20 mouse cellular contexts compared by ENCODE assay signal in genomic region chr17:33484020-33484419, GRCm38 (mm10). TPM values are rescaled to one million over a fixed set of nuclear protein-coding genes. Genes with fewer than 3 reads are reported as not detected.
DNase-seq lines count a peak whose midpoint lies in the region; ATAC-seq and TF ChIP-seq lines count a peak whose summit lies in the region.
"Had no signal": no experiment of that assay in that cellular context is flagged by ENCODE, and none has a peak within 500 bp of the region (broad histone marks: within the 10 kb centered on the region; RNA-seq: fewer than 3 reads in every experiment).

No protein-coding gene starts in this region.

- H3K9me3 ChIP-seq in hindbrain, embryonic 13.5 days, result no peaks in the 10 kb centered on the region
- H3K9me3 ChIP-seq: embryonic facial prominence, embryonic 13.5 days; heart, embryonic 13.5 days; limb, embryonic 13.5 days; midbrain, embryonic 12.5 days; neural tube, embryonic 12.5 days had no signal

- H3K27me3 ChIP-seq in thymus, adult 2 months (ENCODE audit: control insufficient read depth, insufficient read depth, low read length), result no peaks in the 10 kb centered on the region
- H3K27me3 ChIP-seq in hindbrain, embryonic 13.5 days, result no peaks in the 10 kb centered on the region
- H3K27me3 ChIP-seq: embryonic facial prominence, embryonic 13.5 days; heart, embryonic 13.5 days; limb, embryonic 13.5 days; midbrain, embryonic 12.5 days; neural tube, embryonic 12.5 days had no signal

- no peak overlapping the region for H3K9ac ChIP-seq in hindbrain, embryonic 13.5 days
- H3K9ac ChIP-seq: embryonic facial prominence, embryonic 13.5 days; heart, embryonic 13.5 days; limb, embryonic 13.5 days; midbrain, embryonic 12.5 days; neural tube, embryonic 12.5 days had no signal

- WGBS in thymus, adult 2 months, result under 1% methylated on average over 6 of the region's 6 CpGs
- WGBS in hindbrain, embryonic 13.5 days, result 51% methylated on average over 6 of the region's 6 CpGs

- peaks cover 11% of the 10 kb centered on the region for H3K4me1 ChIP-seq in thymus, adult 2 months (replicated peaks; ENCODE audit: control insufficient read depth, insufficient read depth, low read length)
- no peaks in the 10 kb centered on the region for H3K4me1 ChIP-seq in hindbrain, embryonic 13.5 days (replicated peaks)
- H3K4me1 ChIP-seq: embryonic facial prominence, embryonic 13.5 days; heart, embryonic 13.5 days; midbrain, embryonic 12.5 days; neural tube, embryonic 12.5 days had no signal

- TF ChIP-seq POLR2A in thymus, adult 2 months (IDR thresholded peaks at IDR 0.05; ENCODE audit: control insufficient read depth, extremely low read depth, insufficient read depth, low read length, poor library complexity), result peak; percentile 53; the same call in 1 of the 2 replicates

- H3K4me3 ChIP-seq in thymus, adult 2 months (ENCODE audit: control insufficient read depth, insufficient read depth, low read length), result no peak overlapping the region
- no peak overlapping the region for H3K4me3 ChIP-seq in hindbrain, embryonic 13.5 days
- H3K4me3 ChIP-seq: embryonic facial prominence, embryonic 13.5 days; gastrocnemius, adult 2 months; heart, embryonic 13.5 days; limb, embryonic 13.5 days; midbrain, embryonic 12.5 days; neural tube, embryonic 12.5 days had no signal

- DNase-seq in CD4-positive, CD25-positive, alpha-beta regulatory T cell, adult 2 months (ENCODE audit: low read depth, low spot score), result peak; percentile 77
- peak; percentile 7 for DNase-seq in R1 (ENCODE audit: low read depth, low spot score)
- peak; percentile 40 for DNase-seq in lung, postnatal 25 days (ENCODE audit: low spot score)
- peak; percentile 85 for DNase-seq in thymus, adult 2 months
- DNase-seq in embryo, embryonic 10.5 days (ENCODE audit: low spot score), result no peak
- no peak for DNase-seq in left cerebral cortex, adult 8-10 months (ENCODE audit: low spot score in 2 of 2)
- no peak for DNase-seq in gastrocnemius, postnatal 14 days
- DNase-seq: cerebellum, postnatal 14 days; gastrocnemius, adult 2 months had no signal

- 0 out of 2 replicates have a peak, but pooled peaks have one; percentile 17 for TF ChIP-seq CTCF in thymus, adult 2 months (IDR thresholded peaks at IDR 0.05; ENCODE audit: borderline replicate concordance, control insufficient read depth, extremely low read depth, insufficient read depth, low read length, poor library complexity)

- no peak overlapping the region for H3K4me2 ChIP-seq in hindbrain, embryonic 13.5 days
- H3K4me2 ChIP-seq: embryonic facial prominence, embryonic 13.5 days; heart, embryonic 13.5 days; limb, embryonic 13.5 days; midbrain, embryonic 12.5 days; neural tube, embryonic 12.5 days had no signal

- peak overlapping the region; percentile 61; the same call in 1 of the 2 replicates for H3K27ac ChIP-seq in thymus, adult 2 months (ENCODE audit: control insufficient read depth, insufficient read depth, low read length)
- H3K27ac ChIP-seq in hindbrain, embryonic 13.5 days, result no peak overlapping the region
- H3K27ac ChIP-seq: embryonic facial prominence, embryonic 13.5 days; gastrocnemius, adult 2 months; heart, embryonic 13.5 days; kidney, postnatal 0 days; limb, embryonic 13.5 days; midbrain, embryonic 12.5 days; neural tube, embryonic 12.5 days had no signal

- intact Hi-C loops in gastrocnemius, postnatal 14 days (cut with DNase I; ENCODE audit: low total_unique reads), result no loop called here

- H3K36me3 ChIP-seq in thymus, adult 2 months (ENCODE audit: control insufficient read depth, insufficient read depth, low read length), result no peaks in the 10 kb centered on the region
- no peaks in the 10 kb centered on the region for H3K36me3 ChIP-seq in hindbrain, embryonic 13.5 days
- H3K36me3 ChIP-seq: embryonic facial prominence, embryonic 13.5 days; heart, embryonic 13.5 days; limb, embryonic 13.5 days; midbrain, embryonic 12.5 days; neural tube, embryonic 12.5 days had no signal

- ATAC-seq in hindbrain, embryonic 13.5 days (ENCODE audit: low FRiP score), result no peak
- ATAC-seq: forebrain, embryonic 14.5 days; hindbrain, embryonic 16.5 days had no signal

RNA-seq across cellular contexts. Expression of gene Adamts10, which starts 40.0 kb away (rescaled TPM):
- polyA plus RNA-seq in thymus, adult 2 months (2012; rRNA removed), result 116 and 130 TPM in 2 replicates
- 48.0 and 48.3 TPM in 2 replicates for polyA plus RNA-seq in hindbrain, embryonic 13.5 days (2015; fragmentation: Nextera tagmentation; extraction: Ambion mirVana)
- total RNA-seq in left cerebral cortex, adult 8-10 months (2022), result 10 to 100 TPM; 21.2 to 29.5 (median 26.3) TPM
- 10 to 100 TPM; 17.3 to 19.1 TPM for total RNA-seq in gastrocnemius, postnatal 14 days (2021)

RNA-seq across cellular contexts. Expression of gene Actl9, which starts 51.3 kb away (rescaled TPM):
- 0.18 and 0.27 TPM in 2 replicates for polyA plus RNA-seq in thymus, adult 2 months (2012; rRNA removed)
- not detected in 2 replicates for polyA plus RNA-seq in hindbrain, embryonic 13.5 days (2015; fragmentation: Nextera tagmentation; extraction: Ambion mirVana)
- total RNA-seq in left cerebral cortex, adult 8-10 months (2022), result not detected
- total RNA-seq in gastrocnemius, postnatal 14 days (2021), result not detected
- total RNA-seq: adrenal gland, adult 18-20 months; gastrocnemius, adult 2 months had no signal
- polyA plus RNA-seq: embryonic facial prominence, embryonic 13.5 days; forebrain, embryonic 14.5 days; heart, embryonic 13.5 days; hindbrain, embryonic 16.5 days; kidney, postnatal 0 days; limb, embryonic 13.5 days; midbrain, embryonic 12.5 days; neural tube, embryonic 12.5 days; stomach, embryonic 14.5 days had no signal

Comparison
In these comparisons a context has a peak if more than half of its experiments do, and no peak if none do; other contexts are left out.
1. DNase-seq: peak in CD4-positive, CD25-positive, alpha-beta regulatory T cell, adult 2 months (single experiment), R1 (single experiment), lung, postnatal 25 days (single experiment) and thymus, adult 2 months (single experiment); none in embryo, embryonic 10.5 days (single experiment), left cerebral cortex, adult 8-10 months (0 of 2) and gastrocnemius, postnatal 14 days (single experiment).